Mouse (Mus musculus) layer of hippocampus, adult 2 months (tissue): ENCODE results near the gene Iqschfp. TPM values are rescaled to one million over a fixed set of nuclear protein-coding genes. Genes with fewer than 3 reads are reported as not detected.
A peak's percentile ranks its signal among the peaks of the same experiment; 100 is the strongest.

ENCODE experiments used
- DNase-seq, 2 experiments: peaks; one replicate each; pipeline ENCODE4 v3.0.0; 2022; ENCODE audit warnings: low spot score in 2 of 2
- H3K27ac ChIP-seq: fragments of 200-600 bp; 2 replicates; pipeline ENCODE4 v1.8.1; 2022
- H3K4me3 ChIP-seq: fragments of 200-600 bp; 2 replicates; pipeline ENCODE4 v1.8.1; 2022; ENCODE audit warnings: mild to moderate bottlenecking
- CTCF ChIP-seq: fragments of 200-600 bp; conservative IDR thresholded peaks from 2 replicates; pipeline ENCODE4 v1.8.1; 2022; ENCODE audit warnings: antibody characterized with exemption, mild to moderate bottlenecking, moderate library complexity
- total RNA-seq, 2 experiments: library from RNA; stranded (reverse); gene quantifications; 2 replicates each; pipeline ENCODE4 v1.2.3; 2021

Iqschfp gene
- total RNA-seq, 2 experiments from 2014 or later, result 13.6 to 15.5 TPM

DNA sequence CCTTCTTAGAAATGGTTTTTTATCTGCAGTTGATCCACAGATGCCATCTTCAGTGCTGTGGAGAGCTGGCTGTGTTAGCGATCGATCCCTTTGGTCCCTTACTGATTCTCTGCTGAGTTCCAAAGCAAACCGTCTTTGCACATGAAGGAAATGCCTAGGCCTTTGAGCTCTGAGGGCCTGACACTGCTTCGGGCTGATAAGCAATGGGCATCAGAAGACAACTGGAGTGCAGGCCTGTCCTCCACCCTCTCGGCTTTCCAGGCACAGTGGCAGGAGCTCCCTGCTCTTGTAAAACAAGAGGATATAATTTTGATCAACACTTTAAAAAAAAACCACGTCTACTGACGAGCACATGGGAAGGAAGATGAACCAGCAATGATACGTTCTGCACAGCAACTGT is 649.7 kb downstream of the Iqschfp start:
- no peak overlapping the region for H3K4me3 ChIP-seq
- TF ChIP-seq CTCF, result no peak
- H3K27ac ChIP-seq, result peak overlapping the region; percentile 36; the same call in 1 of the 2 replicates
- no peak for DNase-seq

DNA sequence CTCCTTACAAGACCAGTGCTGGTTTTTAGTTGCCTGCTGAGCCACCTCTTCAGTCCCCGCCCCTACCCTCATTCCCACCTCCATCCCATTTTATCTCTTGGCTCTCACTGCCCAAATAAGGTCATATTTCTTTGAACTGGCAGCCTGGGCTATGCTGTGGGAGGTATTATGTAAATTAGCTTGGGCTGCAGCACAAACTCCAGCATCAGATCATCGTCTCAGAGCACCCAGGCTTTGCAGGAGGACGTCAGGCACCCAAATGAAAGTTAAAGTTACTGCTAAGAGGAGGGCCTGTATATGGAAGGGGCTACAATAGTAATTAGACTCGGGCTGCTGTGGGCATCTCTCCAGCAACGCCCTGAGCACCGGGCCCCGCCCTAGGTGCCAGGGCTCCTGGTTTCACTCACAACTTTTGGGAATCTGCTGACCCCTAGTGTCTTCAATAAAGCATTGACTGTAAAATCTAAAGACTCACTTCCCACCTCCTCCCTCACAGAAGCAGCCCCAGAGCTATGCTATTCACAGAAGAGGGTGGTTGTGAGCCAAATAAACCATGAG is 651.0 kb downstream of the Iqschfp start:
- Histone ChIP-seq H3K4me3 (peak overlapping the region; percentile 46), H3K27ac (peak overlapping the region; percentile 88)
- peak; percentile 72 to 84 for DNase-seq
- peak; percentile 89 for TF ChIP-seq CTCF

DNA sequence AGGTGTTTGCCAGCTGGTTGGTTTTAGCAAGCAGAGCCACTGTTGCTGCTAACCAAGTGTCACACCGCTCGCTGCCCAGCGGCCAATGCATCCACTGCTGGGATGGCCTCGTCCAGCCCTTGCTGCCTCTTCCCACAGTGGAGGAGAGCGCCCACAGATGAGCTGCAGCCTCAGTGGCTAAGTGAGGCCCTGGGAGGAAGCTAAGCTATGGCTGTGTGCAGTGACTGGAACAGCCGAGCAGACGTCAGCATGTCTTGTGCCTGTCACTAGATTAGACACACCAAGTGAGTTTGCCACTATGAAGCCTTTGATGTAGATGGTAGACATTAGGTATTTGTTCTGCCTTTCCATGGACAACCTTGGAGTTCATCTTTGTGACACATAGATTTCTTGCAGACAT is 652.8 kb downstream of the Iqschfp start:
- TF ChIP-seq CTCF, result no peak
- DNase-seq, result no peak
- Histone ChIP-seq H3K4me3 (no peak overlapping the region), H3K27ac (peak overlapping the region; percentile 75)

DNA sequence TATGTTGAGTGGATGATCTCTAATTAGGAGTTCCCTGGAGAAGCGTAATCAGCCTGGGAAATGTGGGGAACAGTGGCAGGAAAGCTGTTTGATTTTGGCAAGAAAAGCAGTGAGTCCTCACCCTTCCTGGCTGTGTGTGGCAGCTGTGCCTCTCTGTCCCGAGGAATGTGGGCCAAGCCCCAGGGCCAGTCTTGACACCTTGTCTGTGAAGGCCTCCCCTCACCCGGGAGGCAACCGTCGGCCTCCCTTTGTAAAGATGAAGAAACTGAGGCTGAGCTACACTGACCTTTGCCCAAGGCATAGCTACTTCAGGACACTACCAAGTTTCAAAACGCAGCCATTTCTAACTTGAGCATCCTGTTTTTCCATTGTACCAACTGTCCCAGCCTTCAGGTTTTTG is 653.9 kb downstream of the Iqschfp start:
- DNase-seq, result no peak
- H3K27ac ChIP-seq, result peak overlapping the region; percentile 76
- TF ChIP-seq CTCF, result no peak
- H3K4me3 ChIP-seq, result no peak overlapping the region

DNA sequence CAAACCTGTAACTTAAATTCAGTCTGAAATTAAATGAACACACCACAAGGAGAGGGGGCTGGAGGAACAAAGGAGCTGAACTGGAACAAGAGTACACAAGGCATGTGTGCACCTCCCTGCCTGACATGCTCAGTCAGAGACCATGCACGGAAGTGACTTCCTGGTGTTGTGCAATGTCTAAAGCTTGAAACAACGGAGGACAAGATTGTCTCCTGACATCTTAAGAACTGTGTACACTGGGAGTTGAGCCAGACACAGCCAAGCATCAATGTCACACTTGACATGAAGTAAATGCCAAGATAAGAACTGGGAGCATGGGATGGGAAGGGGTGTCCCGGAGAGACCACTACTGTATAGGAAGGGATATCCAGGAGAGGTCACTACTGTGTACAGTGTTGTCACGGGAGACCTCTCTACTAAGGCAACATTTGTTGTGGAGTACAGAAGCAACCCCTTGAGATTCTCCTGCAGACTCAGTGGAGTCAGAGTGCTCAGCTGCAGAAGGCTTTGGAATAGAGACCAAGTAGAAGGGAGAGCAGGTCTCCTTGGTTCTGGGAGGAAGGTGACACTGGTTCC is 663.1 kb downstream of the Iqschfp start:
- no peak overlapping the region for H3K4me3 ChIP-seq
- DNase-seq, result no peak
- no peak overlapping the region for H3K27ac ChIP-seq
- no peak for TF ChIP-seq CTCF

DNA sequence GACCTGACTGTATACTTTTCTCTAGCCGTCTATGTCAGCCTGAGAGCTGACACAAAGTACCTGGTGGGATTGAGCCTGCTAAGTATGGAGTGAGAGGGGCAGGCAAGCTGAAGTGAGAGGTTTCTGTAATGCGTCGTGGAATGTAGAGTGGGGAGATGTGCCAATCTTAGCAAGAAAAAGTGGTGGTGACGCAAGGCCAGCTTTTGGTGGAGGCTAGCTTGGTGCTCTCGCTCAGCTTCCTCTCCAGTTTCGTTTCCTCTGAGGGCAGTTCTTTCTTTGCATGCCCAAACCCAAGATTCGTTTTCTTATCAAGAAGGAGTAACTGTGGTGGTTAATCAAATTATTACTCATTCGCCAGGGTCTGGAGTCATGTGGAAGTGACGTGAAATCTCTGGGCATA is 664.9 kb downstream of the Iqschfp start:
- H3K27ac ChIP-seq, result no peak overlapping the region
- no peak for TF ChIP-seq CTCF
- DNase-seq, result no peak
- no peak overlapping the region for H3K4me3 ChIP-seq

DNA sequence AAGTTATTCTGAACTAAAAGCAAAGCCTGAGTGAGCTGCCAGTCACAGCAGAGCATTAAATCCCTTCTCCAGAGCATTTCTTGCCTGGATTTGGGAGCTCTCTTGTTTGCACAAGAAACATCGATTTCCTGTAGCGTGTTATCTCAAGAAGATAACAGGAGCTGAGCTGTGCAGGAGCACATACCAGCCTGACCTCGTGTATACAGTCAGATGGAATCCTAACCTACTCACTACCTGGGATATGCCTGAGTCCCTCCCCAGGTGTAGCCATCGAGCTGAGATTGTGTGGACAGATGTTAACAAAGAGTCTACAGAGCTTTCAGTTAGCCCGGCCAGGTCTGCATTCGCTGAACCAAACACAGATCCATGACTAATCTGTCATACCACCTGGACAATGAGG is 666.7 kb downstream of the Iqschfp start:
- Histone ChIP-seq H3K27ac (no peak overlapping the region), H3K4me3 (no peak overlapping the region)
- no peak for DNase-seq
- no peak for TF ChIP-seq CTCF

DNA sequence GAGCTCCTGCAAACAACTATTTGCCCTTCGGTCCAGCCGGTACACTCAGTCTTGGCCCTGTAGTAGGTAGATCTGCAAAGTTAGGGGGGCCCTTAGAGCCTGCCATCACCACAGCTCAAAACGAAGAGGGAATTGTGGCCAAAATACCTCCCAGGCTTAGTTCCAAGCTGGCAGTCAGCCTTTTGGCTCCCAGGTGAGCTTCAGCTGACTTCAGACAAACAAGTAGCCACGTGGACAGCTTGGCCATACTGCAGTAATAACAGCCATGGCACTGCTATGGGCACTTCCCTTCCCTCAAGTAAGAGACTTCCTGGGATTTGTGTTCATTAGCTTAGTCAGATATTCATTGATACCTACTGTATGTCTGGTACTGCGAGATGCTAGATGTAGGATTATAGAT is 668.0 kb downstream of the Iqschfp start:
- Histone ChIP-seq H3K27ac (no peak overlapping the region), H3K4me3 (no peak overlapping the region)
- TF ChIP-seq CTCF, result no peak
- DNase-seq, result no peak

DNA sequence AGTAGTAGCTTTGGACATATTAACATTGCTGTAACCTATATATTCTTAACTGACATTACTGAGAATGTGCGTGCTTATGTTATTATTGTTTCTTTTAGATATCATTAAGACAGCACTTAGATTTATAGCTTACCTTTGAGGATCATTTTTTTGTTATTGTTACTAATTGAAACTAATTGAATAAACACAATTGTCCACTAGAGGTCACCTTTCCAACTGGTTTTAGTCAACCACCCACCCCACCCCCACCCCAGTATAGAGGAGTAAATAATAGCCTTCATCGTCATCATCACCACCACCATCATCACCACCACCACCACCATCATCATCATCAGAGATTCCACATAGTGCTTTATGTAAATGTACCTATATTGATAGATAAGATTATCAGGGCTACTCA is 670.8 kb downstream of the Iqschfp start:
- no peak overlapping the region for H3K4me3 ChIP-seq
- TF ChIP-seq CTCF, result peak; percentile 64
- no peak overlapping the region for H3K27ac ChIP-seq
- DNase-seq, result no peak

DNA sequence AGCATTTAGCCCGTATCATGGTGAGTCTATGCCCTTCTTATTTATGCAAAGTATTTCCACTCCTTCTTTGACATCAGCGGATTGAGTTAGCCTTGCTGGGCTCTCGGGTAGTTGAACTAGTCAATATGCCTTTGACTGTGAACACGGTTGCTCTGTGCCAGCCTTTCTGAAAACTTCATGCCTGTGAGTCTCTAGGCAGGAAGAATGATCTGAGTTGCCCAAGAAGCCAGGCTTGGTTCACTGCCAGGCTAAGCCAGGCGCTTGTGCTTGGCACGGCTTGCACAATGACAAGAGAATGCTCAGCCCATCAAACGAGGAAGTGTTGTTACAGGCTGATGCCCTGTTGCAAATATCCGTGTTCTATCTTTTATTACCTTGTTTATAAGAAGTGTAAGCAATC is 671.9 kb downstream of the Iqschfp start:
- TF ChIP-seq CTCF, result no peak
- peak overlapping the region; percentile 44; the same call in 1 of the 2 replicates for H3K27ac ChIP-seq
- no peak for DNase-seq
- no peak overlapping the region for H3K4me3 ChIP-seq

DNA sequence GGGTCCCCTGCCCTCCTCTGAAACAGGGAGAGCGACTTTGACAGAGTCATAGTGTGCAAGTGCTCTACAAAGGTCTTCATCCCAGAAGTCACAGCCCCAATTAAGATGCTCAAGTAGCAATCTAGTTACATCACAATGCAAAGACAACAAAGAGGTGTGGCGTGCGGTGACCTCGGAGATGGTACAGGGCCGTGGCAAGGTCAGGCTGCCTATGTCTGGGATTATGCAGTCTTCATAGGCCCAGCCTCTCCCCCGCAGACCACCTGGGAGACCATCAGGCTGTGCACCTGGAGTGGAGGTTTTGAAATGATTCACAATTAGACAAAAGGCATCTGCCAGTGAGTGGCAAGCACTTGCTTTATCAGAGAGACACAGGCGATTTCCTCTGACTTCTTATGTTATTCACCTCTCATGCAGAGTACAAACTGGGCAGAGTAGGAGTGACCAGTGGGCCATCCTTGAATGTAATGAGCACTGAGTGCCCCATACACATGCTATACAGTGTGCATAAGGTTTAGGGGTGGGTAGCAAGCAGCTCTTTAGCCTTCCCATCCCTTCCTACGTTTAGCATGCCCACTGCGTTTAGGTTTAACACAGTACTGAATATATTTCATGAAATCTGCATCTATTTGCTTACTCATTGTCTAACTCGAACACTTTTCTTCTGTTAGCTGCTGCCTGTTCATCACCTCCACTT is 673.1 kb downstream of the Iqschfp start:
- no peak for TF ChIP-seq CTCF
- H3K4me3 ChIP-seq, result no peak overlapping the region
- H3K27ac ChIP-seq, result peak overlapping the region; percentile 44; the same call in 1 of the 2 replicates
- no peak for DNase-seq

DNA sequence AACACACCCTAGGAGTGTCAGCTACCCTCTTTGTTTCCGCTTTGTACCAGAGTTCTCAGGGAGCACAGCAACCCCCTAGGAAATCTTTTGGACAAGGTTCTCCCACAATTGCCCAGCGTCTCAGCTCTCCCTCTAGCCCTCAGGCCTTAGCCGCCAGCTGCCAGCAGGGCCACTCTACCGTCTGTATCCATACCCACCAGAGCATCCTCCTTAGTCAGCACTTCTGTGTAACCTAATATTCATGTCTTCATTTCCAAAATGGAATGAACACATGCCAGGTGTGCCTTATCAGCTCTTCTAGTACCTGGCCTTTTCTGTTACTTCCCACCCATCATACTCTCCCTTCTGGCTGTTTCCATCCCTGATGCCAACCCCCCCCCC is 673.6 kb downstream of the Iqschfp start:
- DNase-seq, result no peak
- Histone ChIP-seq H3K4me3 (no peak overlapping the region), H3K27ac (peak overlapping the region; percentile 44; the same call in 1 of the 2 replicates)
- no peak for TF ChIP-seq CTCF

DNA sequence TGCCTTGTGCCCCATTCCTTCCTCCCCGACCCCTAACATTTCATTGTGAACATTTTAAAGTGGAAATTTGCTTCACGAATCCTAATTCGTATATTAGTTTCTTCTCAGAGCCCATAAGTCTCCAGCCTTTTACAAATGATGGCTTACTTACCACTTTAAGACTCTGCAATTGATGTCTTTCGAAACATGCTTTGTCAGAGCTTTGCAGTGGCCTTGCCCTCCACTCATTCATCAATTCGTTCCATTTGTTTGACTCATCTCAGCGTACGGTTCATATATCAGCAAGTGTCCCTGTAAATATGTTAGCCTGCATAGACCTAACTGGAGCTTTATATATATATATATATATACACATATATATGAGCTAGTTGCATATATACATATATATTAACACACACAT is 675.5 kb downstream of the Iqschfp start:
- no peak for DNase-seq
- no peak overlapping the region for H3K4me3 ChIP-seq
- H3K27ac ChIP-seq, result no peak overlapping the region
- no peak for TF ChIP-seq CTCF

DNA sequence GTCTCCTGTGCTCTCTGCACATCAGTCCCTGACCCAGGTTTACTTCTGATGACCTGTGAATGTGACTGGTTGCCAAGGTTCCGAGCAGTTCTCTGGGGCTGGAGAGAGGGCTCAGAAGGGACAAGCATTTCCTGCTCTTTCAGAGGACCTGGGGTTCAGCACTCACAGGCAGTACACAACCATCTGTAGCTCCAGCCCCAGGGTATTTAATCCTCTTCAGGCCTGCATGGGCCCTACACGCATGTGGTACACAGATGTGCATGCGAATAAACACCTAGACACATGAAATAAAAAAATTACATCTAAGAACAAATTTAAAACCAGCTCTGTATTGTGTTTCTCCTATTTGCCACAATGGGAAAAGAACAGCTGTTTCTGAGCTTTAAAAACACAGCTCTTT is 676.1 kb downstream of the Iqschfp start:
- TF ChIP-seq CTCF, result no peak
- DNase-seq, result no peak
- peak overlapping the region; percentile 21; the same call in 1 of the 2 replicates for H3K27ac ChIP-seq
- H3K4me3 ChIP-seq, result no peak overlapping the region
